Mouse (Mus musculus): Measurements from ENCODE around the gene Hoxd4. TPM values are rescaled to one million over a fixed set of nuclear protein-coding genes. Genes with fewer than 3 reads are reported as not detected.

The Hoxd4 gene
- polyA plus RNA-seq, 1 experiment from 2014 or later, result 1.2 TPM

DNA sequence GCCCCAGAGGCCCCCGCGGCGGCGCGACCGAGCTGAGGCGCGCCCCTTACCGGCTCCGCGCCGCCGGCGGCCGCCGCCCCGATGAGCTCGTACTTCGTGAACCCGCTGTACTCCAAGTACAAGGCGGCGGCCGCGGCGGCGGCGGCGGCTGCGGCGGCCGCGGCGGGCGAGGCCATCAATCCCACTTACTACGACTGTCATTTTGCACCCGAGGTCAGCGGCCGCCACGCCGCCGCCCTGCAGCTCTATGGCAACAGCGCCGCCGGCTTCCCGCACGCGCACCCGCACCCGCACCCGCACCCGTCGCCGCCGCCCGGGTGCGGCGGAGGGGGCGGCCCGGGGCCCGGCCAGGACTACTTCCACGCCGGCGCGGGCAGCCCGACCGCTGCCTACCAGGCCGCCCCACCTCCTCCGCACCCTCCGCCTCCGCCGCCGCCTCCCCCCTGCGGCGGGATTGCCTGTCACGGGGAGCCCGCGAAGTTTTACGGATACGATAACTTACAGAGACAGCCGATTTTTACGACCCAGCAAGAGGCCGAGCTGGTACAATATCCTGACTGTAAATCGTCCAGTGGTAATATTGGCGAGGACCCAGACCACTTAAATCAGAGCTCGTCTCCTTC is 6.2 kb upstream of the Hoxd4 start:
- Histone ChIP-seq H3K36me3 (no peaks in the 10 kb centered on the region), H3K9me3 (no peaks in the 10 kb centered on the region), H3K4me2 (replicated peaks) (peak overlapping the region; percentile 88), H3K27me3 (replicated peaks) (peaks cover 76% of the 10 kb centered on the region), H3K9ac (peak overlapping the region; percentile 58), H3K4me1 (replicated peaks) (peaks cover 9% of the 10 kb centered on the region), H3K27ac (peak overlapping the region; percentile 86), H3K4me3 (replicated peaks) (peak overlapping the region; percentile 63)
- peak; percentile 65 for ATAC-seq
- under 1% methylated on average over 76 of the region's 85 CpGs for WGBS

DNA sequence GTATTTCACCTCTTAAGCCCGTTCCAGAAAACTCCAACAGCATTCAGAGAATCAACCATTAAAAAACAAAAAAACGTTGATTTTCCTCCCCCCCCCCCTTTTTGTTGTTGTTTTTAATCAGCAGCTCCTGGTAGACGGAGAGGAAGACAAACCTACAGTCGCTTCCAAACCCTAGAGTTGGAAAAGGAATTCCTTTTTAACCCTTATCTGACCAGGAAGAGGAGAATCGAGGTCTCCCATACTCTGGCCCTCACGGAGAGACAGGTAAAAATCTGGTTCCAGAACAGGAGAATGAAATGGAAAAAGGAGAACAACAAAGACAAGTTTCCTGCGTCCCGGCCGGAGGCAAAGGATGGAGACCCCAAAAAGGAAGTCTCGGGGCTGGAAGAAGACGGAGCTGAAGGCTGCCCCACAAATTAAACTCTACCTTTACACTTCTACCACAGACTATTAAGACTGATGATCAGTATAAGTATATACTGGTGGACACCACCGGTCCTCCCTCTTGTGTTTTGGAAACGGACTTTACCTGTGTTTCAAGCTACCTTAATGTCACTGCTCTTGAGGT is 5.3 kb upstream of the Hoxd4 start:
- Histone ChIP-seq H3K27me3 (replicated peaks) (peaks cover 67% of the 10 kb centered on the region), H3K27ac (no peak overlapping the region), H3K4me1 (replicated peaks) (peaks cover 9% of the 10 kb centered on the region), H3K4me2 (replicated peaks) (peak overlapping the region; percentile 88; the same call in 1 of the 2 replicates), H3K9ac (no peak overlapping the region), H3K9me3 (no peaks in the 10 kb centered on the region), H3K36me3 (no peaks in the 10 kb centered on the region), H3K4me3 (replicated peaks) (peak overlapping the region; percentile 63)
- 8% methylated on average over 13 of the region's 13 CpGs for WGBS
- ATAC-seq, result no peak

DNA sequence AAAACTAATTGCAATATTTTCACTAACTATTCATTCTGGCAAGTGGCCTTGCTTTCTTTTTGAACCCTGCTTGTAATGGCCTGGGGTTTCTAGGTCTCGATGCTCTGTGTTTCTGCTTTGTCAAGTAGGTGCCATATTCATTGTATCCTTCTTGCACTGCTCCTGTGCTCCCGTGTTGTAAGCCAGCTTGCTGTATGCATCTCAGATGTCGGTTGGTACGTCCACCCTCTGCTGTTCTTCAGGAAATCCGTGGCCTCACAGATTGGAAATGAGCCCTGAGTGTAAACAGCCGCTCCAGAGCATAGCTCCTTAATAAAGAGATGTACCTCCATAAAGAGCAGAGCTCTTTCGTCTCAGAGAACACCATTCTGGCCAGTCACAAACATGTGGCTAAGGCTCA is 4.1 kb upstream of the Hoxd4 start:
- Histone ChIP-seq H3K27ac (no peak overlapping the region), H3K27me3 (replicated peaks) (peaks cover 70% of the 10 kb centered on the region), H3K9me3 (no peaks in the 10 kb centered on the region), H3K4me2 (replicated peaks) (peak overlapping the region; percentile 30; the same call in 1 of the 2 replicates), H3K4me1 (replicated peaks) (peaks cover 9% of the 10 kb centered on the region), H3K9ac (no peak overlapping the region), H3K36me3 (no peaks in the 10 kb centered on the region), H3K4me3 (replicated peaks) (no peak overlapping the region; the same call in 1 of the 2 replicates)
- ATAC-seq, result no peak
- 32% methylated on average over 7 of the region's 7 CpGs for WGBS

DNA sequence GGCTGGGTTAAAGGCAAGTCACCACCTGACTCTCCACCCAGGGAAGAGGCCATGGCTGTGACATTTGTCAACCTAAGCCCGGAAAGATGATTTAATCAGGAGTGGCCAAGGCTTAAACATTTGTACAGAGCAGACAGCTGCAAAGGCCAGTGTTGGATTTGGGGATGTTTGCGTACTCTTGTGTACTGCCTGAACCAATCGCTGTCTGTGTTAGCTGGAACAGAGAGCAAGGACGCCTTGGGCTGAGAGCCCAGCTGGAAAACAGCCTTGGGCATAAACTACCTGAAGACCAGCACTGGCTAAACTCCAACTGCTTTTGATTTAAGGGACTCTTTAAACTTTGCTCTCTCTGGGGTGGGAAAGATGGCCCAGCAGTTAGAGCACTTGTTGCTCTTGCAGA is 3.1 kb upstream of the Hoxd4 start:
- Histone ChIP-seq H3K27me3 (replicated peaks) (peaks cover 69% of the 10 kb centered on the region), H3K4me2 (replicated peaks) (no peak overlapping the region)

DNA sequence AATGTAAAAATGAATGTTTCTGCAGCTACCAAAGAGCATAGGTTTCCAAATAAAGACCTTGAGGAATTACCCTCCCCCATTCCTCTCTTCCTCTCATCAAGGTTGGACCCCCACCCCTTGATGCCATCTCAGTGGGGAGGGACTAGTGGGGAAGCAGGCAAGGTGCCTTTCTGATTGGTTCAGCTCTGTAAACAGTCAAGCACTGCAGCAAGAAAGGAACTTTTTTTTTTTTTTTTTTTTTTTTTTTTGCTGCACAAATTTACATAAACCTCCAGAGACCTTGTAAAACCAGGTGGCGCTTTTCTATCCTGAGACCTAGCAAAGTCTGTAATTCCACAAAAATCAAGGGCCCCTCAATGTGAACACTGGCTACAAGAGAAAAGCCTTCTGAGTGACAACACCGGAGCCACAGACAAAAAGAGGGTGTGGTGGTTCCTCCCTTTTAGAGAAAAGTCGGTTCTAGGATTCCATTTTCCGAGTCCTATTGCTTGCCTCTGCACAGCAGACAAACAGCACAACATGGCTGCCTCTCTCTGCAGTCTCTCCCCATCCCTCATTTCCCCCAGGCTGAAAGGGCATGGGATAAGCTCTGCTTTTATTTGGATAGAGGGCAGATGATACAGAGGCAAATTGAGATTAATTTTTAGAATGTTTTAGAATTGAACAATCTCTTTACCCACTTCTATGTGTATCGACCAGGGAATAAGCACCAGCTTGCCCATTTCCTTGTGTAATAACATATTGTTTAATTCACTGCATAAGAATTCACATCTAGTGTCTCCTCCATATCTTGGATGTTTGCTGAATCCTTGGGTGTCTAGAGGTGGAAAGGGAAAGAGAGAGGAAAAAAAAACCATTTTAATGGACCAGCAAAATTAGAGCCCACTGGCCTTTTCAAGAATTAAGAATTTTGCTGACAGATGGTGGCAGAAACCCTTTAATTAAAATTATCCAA is 2.0 kb upstream of the Hoxd4 start:
- Histone ChIP-seq H3K4me2 (replicated peaks) (no peak overlapping the region), H3K27me3 (replicated peaks) (peaks cover 60% of the 10 kb centered on the region), H3K27ac (no peak overlapping the region), H3K4me3 (replicated peaks) (no peak overlapping the region), H3K9me3 (no peaks in the 10 kb centered on the region), H3K4me1 (replicated peaks) (peaks cover 4% of the 10 kb centered on the region; the same call in 1 of the 2 replicates), H3K36me3 (no peaks in the 10 kb centered on the region), H3K9ac (no peak overlapping the region)
- WGBS, result 29% methylated on average over 5 of the region's 5 CpGs
- no peak for ATAC-seq

More for the DNA sequence above, 3.1 kb upstream of the Hoxd4 start:
- ATAC-seq, result no peak
- no peaks in the 10 kb centered on the region for H3K9me3 ChIP-seq
- H3K36me3 ChIP-seq, result no peaks in the 10 kb centered on the region
- H3K4me3 ChIP-seq (replicated peaks), result no peak overlapping the region
- WGBS, result 32% methylated on average over 4 of the region's 4 CpGs
- H3K27ac ChIP-seq, result no peak overlapping the region
- H3K9ac ChIP-seq, result no peak overlapping the region
- H3K4me1 ChIP-seq (replicated peaks), result peaks cover 9% of the 10 kb centered on the region

GRCm38 (mm10) chr2:74710929-74711543 is 693 bp upstream of the Hoxd4 start:
- H3K4me3 ChIP-seq (replicated peaks), result peak overlapping the region; percentile 48
- 0 out of 2 replicates have a peak overlapping the region, but pooled peaks have one; percentile 9 for H3K27ac ChIP-seq
- H3K36me3 ChIP-seq, result no peaks in the 10 kb centered on the region
- no peaks in the 10 kb centered on the region; the same call in 1 of the 2 replicates for H3K4me1 ChIP-seq (replicated peaks)
- H3K9ac ChIP-seq, result no peak overlapping the region
- peaks cover 53% of the 10 kb centered on the region for H3K27me3 ChIP-seq (replicated peaks)
- WGBS, result 4% methylated on average over 16 of the region's 16 CpGs
- ATAC-seq, result no peak
- peak overlapping the region; percentile 73 for H3K4me2 ChIP-seq (replicated peaks)
- no peaks in the 10 kb centered on the region for H3K9me3 ChIP-seq

DNA sequence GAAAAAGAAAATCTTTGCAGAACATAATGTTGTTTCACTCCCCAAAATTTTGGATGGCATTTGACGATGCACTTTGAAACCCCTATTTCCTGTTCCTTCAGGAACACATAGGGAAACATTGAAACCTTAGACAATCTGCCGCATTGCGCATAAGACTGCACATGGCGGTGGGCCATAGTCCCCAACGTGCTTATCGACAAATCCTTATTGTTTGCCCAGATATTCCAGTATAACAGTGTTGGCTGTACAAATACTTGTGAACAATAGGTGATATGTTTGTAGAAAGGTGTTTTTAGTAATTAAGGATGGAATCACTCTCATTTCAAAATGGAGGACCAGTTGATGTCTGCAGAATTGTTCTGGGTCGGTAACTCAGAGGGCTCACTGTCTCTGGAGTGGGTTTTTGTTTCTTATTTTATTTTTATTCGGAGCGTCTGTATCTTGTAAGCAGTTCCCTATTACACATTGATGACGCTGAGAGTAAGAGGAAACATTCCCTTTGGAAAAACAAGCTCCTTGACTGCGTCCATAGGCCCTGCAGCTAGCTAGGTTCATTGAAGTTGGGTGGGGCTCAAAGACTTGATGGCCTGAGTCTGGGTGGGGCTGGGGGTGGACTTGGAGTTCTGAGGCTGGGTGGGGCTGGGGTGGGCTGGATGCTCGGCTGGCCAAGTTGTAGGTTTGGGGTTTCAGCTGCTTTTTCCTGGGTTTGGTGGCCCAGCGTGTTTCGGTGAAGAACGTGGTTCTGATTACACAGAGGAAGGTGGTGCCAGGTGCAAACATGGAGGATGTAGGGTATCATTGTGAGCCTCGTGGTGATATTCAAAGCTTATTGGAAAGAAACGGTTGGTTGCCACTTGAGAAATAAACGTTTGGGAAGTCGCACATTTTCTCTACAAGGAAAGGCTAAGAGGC is 1.8 kb downstream of the Hoxd4 start:
- Histone ChIP-seq H3K4me3 (replicated peaks) (peak overlapping the region; percentile 11; the same call in 1 of the 2 replicates), H3K9me3 (no peaks in the 10 kb centered on the region), H3K9ac (no peak overlapping the region), H3K4me2 (replicated peaks) (peak overlapping the region; percentile 73), H3K4me1 (replicated peaks) (no peaks in the 10 kb centered on the region; the same call in 1 of the 2 replicates), H3K36me3 (no peaks in the 10 kb centered on the region), H3K27me3 (replicated peaks) (peaks cover 44% of the 10 kb centered on the region), H3K27ac (no peak overlapping the region)
- WGBS, result 16% methylated on average over 19 of the region's 19 CpGs
- ATAC-seq, result no peak

- H3K4me1 ChIP-seq (replicated peaks), result no peaks in the 10 kb centered on the region; the same call in 1 of the 2 replicates
- WGBS, result 22% methylated on average over 18 of the region's 18 CpGs
- H3K4me2 ChIP-seq (replicated peaks), result peak overlapping the region; percentile 73
- H3K27me3 ChIP-seq (replicated peaks), result peaks cover 39% of the 10 kb centered on the region
- no peak overlapping the region for H3K9ac ChIP-seq
- no peaks in the 10 kb centered on the region for H3K9me3 ChIP-seq
- H3K36me3 ChIP-seq, result no peaks in the 10 kb centered on the region
- H3K27ac ChIP-seq, result 0 out of 2 replicates have a peak overlapping the region, but pooled peaks have one; percentile 9
- ATAC-seq, result no peak
- no peak overlapping the region for H3K4me3 ChIP-seq (replicated peaks)
Observed at GRCm38 (mm10) chr2:74714156-74714789, 2.5 kb downstream of the Hoxd4 start.

DNA sequence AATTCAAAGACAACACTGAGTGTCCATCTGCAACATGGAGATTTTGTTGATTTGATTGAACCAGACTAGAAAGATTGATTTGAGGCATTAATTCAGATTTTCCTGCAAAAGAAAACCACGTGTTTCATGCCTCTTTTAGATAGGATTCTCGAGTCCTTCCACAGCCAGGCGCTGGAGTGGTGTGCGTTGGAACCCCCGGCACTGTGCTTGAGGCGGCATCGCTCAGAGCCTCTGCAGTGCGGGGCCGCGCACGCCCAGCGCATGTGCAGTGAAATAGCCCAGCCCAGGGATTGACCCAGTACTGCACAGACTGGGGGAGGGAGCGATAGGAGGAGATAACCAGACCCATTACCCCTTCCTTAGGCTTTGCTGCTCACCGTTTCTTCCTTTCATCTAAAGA is 3.2 kb downstream of the Hoxd4 start:
- 4% methylated on average over 14 of the region's 14 CpGs for WGBS
- no peak overlapping the region; the same call in 1 of the 2 replicates for H3K27ac ChIP-seq
- H3K4me1 ChIP-seq (replicated peaks), result no peaks in the 10 kb centered on the region; the same call in 1 of the 2 replicates
- no peaks in the 10 kb centered on the region for H3K36me3 ChIP-seq
- peaks cover 38% of the 10 kb centered on the region for H3K27me3 ChIP-seq (replicated peaks)
- H3K4me3 ChIP-seq (replicated peaks), result peak overlapping the region; percentile 14; the same call in 1 of the 2 replicates
- no peaks in the 10 kb centered on the region for H3K9me3 ChIP-seq
- H3K4me2 ChIP-seq (replicated peaks), result peak overlapping the region; percentile 73
- peak; percentile 52 for ATAC-seq
- no peak overlapping the region for H3K9ac ChIP-seq

DNA sequence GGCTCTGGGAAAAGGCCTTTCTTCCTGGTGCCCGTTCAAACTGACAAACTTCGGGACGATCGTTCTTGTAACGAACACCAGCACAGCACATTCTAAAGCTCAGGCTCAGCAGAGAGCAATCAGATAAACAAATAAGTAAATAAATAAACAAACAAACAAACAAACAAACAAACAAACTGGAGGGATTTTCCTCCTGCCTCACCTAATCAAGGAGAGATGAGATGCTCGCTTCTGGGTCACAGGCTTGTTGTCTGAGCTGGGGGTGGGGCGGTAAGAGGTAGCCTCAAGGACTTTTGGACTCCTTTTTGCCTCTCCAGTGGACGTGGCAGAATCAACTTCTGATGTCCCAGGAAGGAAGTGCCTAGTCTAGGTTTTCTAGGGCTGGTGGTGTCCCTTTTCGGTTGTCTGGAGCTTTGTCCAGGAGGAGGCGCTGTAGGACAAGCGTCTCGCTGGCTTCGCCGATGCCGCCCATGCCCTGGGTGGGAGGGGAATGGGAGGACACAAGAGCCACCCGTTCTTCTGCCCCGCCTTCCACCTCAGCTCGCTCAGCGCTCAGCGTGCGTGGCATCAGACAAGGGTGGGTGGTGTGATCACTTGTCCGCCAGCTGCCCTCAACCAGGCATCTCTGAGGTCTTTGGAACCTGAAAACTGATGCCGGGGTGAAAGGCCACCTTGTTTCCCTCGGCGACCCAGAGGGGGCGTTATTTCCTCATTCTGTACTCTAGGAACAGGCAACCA is 3.9 kb downstream of the Hoxd4 start:
- no peak overlapping the region for H3K27ac ChIP-seq
- H3K27me3 ChIP-seq (replicated peaks), result peaks cover 33% of the 10 kb centered on the region

More for the DNA sequence above, 3.9 kb downstream of the Hoxd4 start:
- no peaks in the 10 kb centered on the region for H3K36me3 ChIP-seq
- peak; percentile 75 for ATAC-seq
- H3K9ac ChIP-seq, result no peak overlapping the region
- peak overlapping the region; percentile 25 for H3K4me3 ChIP-seq (replicated peaks)
- H3K9me3 ChIP-seq, result no peaks in the 10 kb centered on the region
- WGBS, result 4% methylated on average over 26 of the region's 26 CpGs
- H3K4me2 ChIP-seq (replicated peaks), result peak overlapping the region; percentile 73
- no peaks in the 10 kb centered on the region; the same call in 1 of the 2 replicates for H3K4me1 ChIP-seq (replicated peaks)
